Mouse (Mus musculus) lung, postnatal 0 days (tissue): ENCODE results near the gene Rnps1. TPM values are rescaled to one million over a fixed set of nuclear protein-coding genes. Genes with fewer than 3 reads are reported as not detected.

ENCODE experiments used
- ATAC-seq: fragments of 200-750 bp; cut with Nextera tagmentation; 2 replicates; pipeline ENCODE4 v1.8.0; 2017; ENCODE audit warnings: moderate library complexity
- DNase-seq: peaks from one replicate; pipeline ENCODE4 v3.0.0-alpha.2; 2016; ENCODE audit warnings: low spot score
- H3K27ac ChIP-seq: fragments of 300-500 bp; sonication (generic); 2 replicates; pipeline ENCODE4 v1.5.1; 2014; ENCODE audit warnings: antibody characterized with exemption, mild to moderate bottlenecking, low read length, mixed read lengths
- H3K27me3 ChIP-seq: fragments of 300-500 bp; sonication (generic); replicated peaks from 2 replicates; pipeline ENCODE4 v1.6.1; 2014; ENCODE audit warnings: low read length, mixed read lengths; ENCODE audit not compliant: insufficient read depth
- H3K36me3 ChIP-seq: fragments of 300-500 bp; sonication (generic); 2 replicates; pipeline ENCODE4 v1.6.1; 2014; ENCODE audit warnings: low read length, mixed read lengths; ENCODE audit not compliant: insufficient read depth
- H3K4me1 ChIP-seq: fragments of 300-500 bp; sonication (generic); 2 replicates; pipeline ENCODE4 v1.6.1; 2014; ENCODE audit warnings: antibody characterized with exemption, low read depth, low read length, mixed read lengths; ENCODE audit not compliant: insufficient read depth
- H3K4me2 ChIP-seq: fragments of 300-500 bp; sonication (generic); replicated peaks from 2 replicates; pipeline ENCODE4 v1.6.1; 2014; ENCODE audit warnings: low read depth, mild to moderate bottlenecking, low read length, moderate library complexity, mixed read lengths
- H3K4me3 ChIP-seq: fragments of 300-500 bp; sonication (generic); 2 replicates; pipeline ENCODE4 v1.5.1; 2014; ENCODE audit warnings: low read depth, low read length
- H3K9ac ChIP-seq: fragments of 300-500 bp; sonication (generic); replicated peaks from 2 replicates; pipeline ENCODE4 v1.6.1; 2014; ENCODE audit warnings: low read depth, mild to moderate bottlenecking
- H3K9me3 ChIP-seq: fragments of 300-500 bp; sonication (generic); 2 replicates; pipeline ENCODE4 v1.6.1; 2016; ENCODE audit warnings: low read length, mixed read lengths
- CTCF ChIP-seq: IDR thresholded peaks from 2 replicates; pipeline ENCODE4 v1.5.1; 2016; ENCODE audit warnings: antibody characterized with exemption, mild to moderate bottlenecking
- EP300 ChIP-seq: IDR thresholded peaks from 2 replicates; pipeline ENCODE4 v1.6.1; 2016; ENCODE audit warnings: antibody characterized with exemption, mild to moderate bottlenecking, control low read depth
- WGBS: fragments of 180-500 bp; shearing (Covaris S2); extraction: QIAGEN DNeasy Blood & Tissue Kit; methylation state at CpG from one replicate; pipeline ENCODE4 v1.1.7; 2014; 5-methylcytosine and 5-hydroxymethylcytosine counted together
- polyA plus RNA-seq: library from polyadenylated mRNA; unstranded; fragments of >200 nt; fragmentation: Nextera tagmentation; extraction: Ambion mirVana; gene quantifications from 2 replicates; pipeline ENCODE4 v1.2.1, GENCODE M21; 2015

The Rnps1 gene
- polyA plus RNA-seq, 1 experiment from 2014 or later: 109 TPM

DNA sequence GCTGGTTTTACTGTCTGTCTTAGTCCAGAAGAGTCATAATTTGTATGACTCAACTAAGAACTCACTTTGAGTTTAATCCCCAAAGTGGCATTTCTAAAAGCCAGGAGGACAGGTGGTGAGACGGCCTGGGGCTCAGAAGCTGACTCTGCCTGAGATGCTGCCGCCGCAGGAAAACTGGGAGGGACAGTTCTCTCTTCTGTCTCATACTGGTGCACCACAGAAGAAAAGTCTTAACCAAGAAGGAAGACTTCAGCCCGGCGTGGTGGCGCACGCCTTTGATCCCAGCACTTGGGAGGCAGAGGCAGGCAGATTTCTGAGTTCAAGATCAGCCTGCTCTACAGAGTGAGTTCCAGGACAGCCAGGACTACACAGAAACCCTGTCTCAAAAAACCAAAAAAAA lies 11.5 kb downstream of the Rnps1 start:
- H3K4me3 ChIP-seq: no peak overlapping the region
- WGBS: 92% methylated on average over 7 of the region's 7 CpGs
- H3K4me1 ChIP-seq: no peaks in the 10 kb centered on the region; the same call in 1 of the 2 replicates
- H3K27ac ChIP-seq: 0 out of 2 replicates have a peak overlapping the region, but pooled peaks have one; percentile 89
- TF ChIP-seq CTCF: no peak
- TF ChIP-seq EP300: no peak
- peaks cover 11% of the 10 kb centered on the region; the same call in 1 of the 2 replicates for H3K36me3 ChIP-seq
- H3K9me3 ChIP-seq: no peaks in the 10 kb centered on the region
- no peak overlapping the region for H3K9ac ChIP-seq
- H3K4me2 ChIP-seq: no peak overlapping the region; the same call in 1 of the 2 replicates
- ATAC-seq (no peak), DNase-seq (no peak)
- H3K27me3 ChIP-seq: no peaks in the 10 kb centered on the region

DNA sequence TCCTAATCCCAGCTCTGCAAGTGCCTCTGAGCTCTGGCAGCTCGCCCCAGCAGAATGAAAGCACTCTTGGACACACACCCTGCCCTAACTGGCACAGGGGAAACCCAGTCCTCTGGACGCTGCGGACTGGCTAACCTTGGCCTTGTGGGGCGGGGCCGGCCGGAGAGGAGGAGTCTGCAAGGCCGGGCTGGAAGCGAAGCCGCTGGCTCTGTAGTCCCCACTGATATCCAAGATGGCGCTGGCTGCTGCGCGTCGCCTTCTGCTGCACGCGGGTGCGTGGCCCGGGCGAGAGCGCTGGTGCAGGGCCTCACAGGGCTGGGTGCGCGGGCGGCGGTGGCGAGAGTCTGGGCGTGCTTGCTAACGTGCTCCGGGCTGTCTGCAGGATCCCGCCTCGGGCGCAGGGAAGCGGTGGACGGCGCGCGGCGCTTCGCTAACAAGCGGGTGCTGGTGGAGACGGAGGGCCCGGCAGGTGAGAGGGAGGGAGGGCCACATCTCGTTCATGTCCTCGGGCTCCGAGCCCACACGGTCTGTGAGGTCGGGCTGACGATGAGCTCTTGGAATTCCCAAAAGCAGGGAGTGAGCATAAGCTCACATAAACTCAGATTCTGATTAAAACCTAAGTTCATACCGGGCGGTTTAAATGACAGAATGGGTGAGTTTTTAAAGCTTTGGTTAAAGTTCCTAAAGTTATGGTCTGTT lies 12.3 kb downstream of the Rnps1 start, which contains the start of gene Eci1:
Gene Eci1, plus strand, starts transcription at position 171 of the 699 bp plus-strand sequence.
- H3K4me3 ChIP-seq: peak within 1 kb of the TSS; percentile 65
- peak within 1 kb of the TSS; percentile 89 for H3K27ac ChIP-seq
- 0 out of 2 replicates have a peak, but pooled peaks cover 5% of the 10 kb centered on the region for H3K36me3 ChIP-seq
- no peaks in the 10 kb centered on the region for H3K27me3 ChIP-seq
- peak; percentile 98 for DNase-seq
- no peaks in the 10 kb centered on the region for H3K9me3 ChIP-seq
- peak; percentile 100 for ATAC-seq
- WGBS: under 1% methylated on average over 42 of the region's 48 CpGs
- peak within 1 kb of the TSS; percentile 64 for H3K4me2 ChIP-seq
- TF ChIP-seq EP300: no peak
- no peak for TF ChIP-seq CTCF
- H3K9ac ChIP-seq: peak within 1 kb of the TSS; percentile 71
- no peaks in the 10 kb centered on the region; the same call in 1 of the 2 replicates for H3K4me1 ChIP-seq

DNA sequence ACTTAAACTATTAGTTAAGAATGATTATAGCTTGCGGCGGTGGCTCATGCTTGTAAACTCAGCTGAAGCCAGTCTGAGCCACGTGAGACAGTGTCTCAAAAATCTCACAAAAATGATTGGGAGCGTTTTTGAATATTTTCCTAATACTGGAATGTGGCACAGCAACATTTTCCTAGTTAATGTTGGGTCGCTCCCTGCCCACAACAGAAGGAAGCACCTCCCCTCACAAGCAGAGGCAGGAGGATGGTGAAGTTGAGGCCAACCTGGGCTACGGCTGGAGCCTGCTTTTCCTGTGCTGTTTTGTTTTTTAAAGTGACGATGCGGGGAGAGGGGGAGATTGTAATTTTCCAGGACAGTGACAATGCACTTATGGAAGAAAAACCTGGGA lies 12.8 kb downstream of the Rnps1 start:
- DNase-seq (peak; percentile 50), ATAC-seq (0 out of 2 replicates have a peak, but pooled peaks have one; percentile 4)
- Histone ChIP-seq H3K36me3 (0 out of 2 replicates have a peak, but pooled peaks cover 5% of the 10 kb centered on the region), H3K27me3 (no peaks in the 10 kb centered on the region), H3K9me3 (no peaks in the 10 kb centered on the region), H3K4me3 (peak overlapping the region; percentile 65), H3K4me2 (peak overlapping the region; percentile 64), H3K27ac (peak overlapping the region; percentile 89), H3K9ac (peak overlapping the region; percentile 71), H3K4me1 (no peaks in the 10 kb centered on the region; the same call in 1 of the 2 replicates)
- 1% methylated on average over 8 of the region's 8 CpGs for WGBS
- TF ChIP-seq EP300: no peak
- TF ChIP-seq CTCF: no peak

DNA sequence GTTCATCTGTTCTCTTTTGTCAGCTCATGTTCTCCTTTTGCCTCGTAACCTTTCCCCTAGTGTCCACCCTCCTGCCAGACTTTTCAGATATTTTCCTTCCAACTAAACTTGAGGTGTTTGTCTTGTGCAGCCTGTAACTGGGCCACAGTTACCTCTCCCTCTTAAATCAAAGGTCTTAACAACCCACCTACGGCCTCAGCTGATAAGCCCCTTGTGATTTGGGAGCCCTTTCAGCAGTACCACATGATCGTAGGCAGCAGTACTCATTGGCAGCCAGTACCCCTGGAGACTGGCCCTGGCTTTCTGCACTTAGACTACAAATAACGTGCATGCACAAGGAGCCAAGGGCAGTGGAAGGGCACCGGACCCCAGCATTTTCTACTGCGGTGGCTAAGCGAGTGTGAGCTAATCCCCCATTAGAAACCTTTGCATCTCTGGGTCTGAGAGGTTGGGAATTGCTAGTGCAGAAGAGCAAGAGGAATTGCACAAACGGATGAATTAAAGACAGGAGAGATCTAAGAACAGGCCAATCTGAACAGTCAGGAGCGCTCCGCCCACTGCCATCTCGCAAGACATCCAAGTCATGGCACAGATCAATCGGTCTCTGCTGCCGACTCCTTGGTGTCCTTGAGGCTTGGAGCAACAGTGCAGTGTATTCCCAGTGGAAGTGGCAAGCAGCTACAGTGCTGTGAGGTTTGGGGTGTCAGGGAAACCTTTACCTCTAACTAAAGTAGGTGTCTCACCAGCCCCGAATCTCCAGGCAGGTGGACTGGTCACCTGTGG lies 15.0 kb downstream of the Rnps1 start:
- WGBS: 74% methylated on average over 14 of the region's 14 CpGs
- no peak overlapping the region for H3K4me3 ChIP-seq
- no peak overlapping the region for H3K9ac ChIP-seq
- H3K9me3 ChIP-seq: no peaks in the 10 kb centered on the region
- H3K36me3 ChIP-seq: no peaks in the 10 kb centered on the region
- H3K4me1 ChIP-seq: no peaks in the 10 kb centered on the region; the same call in 1 of the 2 replicates
- TF ChIP-seq EP300 (no peak), CTCF (no peak)
- ATAC-seq (no peak), DNase-seq (no peak)
- H3K4me2 ChIP-seq: no peak overlapping the region
- no peaks in the 10 kb centered on the region for H3K27me3 ChIP-seq
- 0 out of 2 replicates have a peak overlapping the region, but pooled peaks have one; percentile 5 for H3K27ac ChIP-seq

DNA sequence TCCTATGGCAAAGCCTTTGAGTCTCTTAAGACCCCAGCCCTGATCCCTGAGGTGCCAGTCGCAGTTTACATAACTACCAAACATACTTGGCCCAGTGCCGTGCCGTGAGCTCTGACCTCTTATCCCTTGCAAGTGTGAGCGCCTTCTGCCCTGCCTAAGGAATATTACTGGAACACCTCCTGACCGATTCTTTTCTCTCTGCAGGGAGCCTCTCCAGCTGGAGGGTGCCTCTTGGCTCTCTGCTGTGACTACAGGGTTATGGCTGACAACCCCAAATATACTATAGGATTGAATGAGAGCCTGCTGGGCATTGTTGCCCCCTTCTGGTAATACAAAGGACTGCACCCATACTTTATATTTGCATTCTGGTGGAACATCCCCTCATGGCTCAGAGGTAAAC lies 22.7 kb downstream of the Rnps1 start:
- Histone ChIP-seq H3K4me1 (no peaks in the 10 kb centered on the region), H3K9ac (no peak overlapping the region), H3K27ac (no peak overlapping the region), H3K4me3 (no peak overlapping the region), H3K36me3 (peaks cover 12% of the 10 kb centered on the region; the same call in 1 of the 2 replicates), H3K9me3 (no peaks in the 10 kb centered on the region), H3K27me3 (no peaks in the 10 kb centered on the region), H3K4me2 (no peak overlapping the region)
- 68% methylated on average over 5 of the region's 5 CpGs for WGBS
- peak; percentile 72 for DNase-seq
- TF ChIP-seq EP300: no peak
- peak; percentile 81 for TF ChIP-seq CTCF
- ATAC-seq: peak; percentile 55; the same call in 1 of the 2 replicates

DNA sequence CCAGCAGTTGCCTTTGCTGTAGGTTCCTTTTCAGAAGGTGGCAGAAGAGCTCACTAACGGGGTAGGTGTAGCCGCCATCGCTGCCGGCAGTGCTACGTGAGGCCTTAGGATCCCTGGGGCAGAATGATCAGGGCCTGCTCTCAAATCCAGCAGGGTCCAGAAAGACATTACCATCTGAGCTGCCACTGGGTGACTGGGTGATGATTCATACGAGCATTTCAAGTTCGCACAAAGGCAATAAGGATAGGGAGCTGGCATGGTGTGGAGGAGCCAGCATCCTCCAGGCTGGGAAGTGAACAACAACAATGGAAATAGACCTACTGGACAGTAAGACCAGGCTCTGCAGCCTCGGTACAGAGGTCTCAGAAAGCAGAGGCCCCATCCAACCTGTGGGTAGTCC lies 26.0 kb downstream of the Rnps1 start:
- no peak overlapping the region for H3K4me3 ChIP-seq
- no peak for ATAC-seq
- WGBS: 83% methylated on average over 8 of the region's 8 CpGs

More for the DNA sequence above, 26.0 kb downstream of the Rnps1 start:
- H3K27me3 ChIP-seq: no peaks in the 10 kb centered on the region
- H3K9me3 ChIP-seq: no peaks in the 10 kb centered on the region
- H3K27ac ChIP-seq: no peak overlapping the region
- peaks cover 28% of the 10 kb centered on the region; the same call in 1 of the 2 replicates for H3K36me3 ChIP-seq
- TF ChIP-seq CTCF: no peak
- TF ChIP-seq EP300: no peak
- no peaks in the 10 kb centered on the region for H3K4me1 ChIP-seq
- DNase-seq: no peak
- H3K9ac ChIP-seq: no peak overlapping the region
- H3K4me2 ChIP-seq: no peak overlapping the region
